Mouse (Mus musculus) adrenal gland (tissue): ENCODE data around the gene Pbx1.

Source experiments
- intact Hi-C: fragments of 180-260 bp; cut with DNase I; formaldehyde crosslinking; loops from one replicate; pipeline ENCODE4 v1.15.1; 2025
- long read RNA-seq, 2 experiments: library from polyadenylated mRNA; unstranded; transcript quantifications; one replicate each; pipeline ENCODE4 v2.0.0; 2020; ENCODE audit warnings: borderline replicate concordance in 1 of 2; ENCODE audit not compliant: insufficient replicate concordance in 1 of 2

Gene Pbx1
- long read RNA-seq, experiment 1, partial matches to known transcripts, result 5 of 44 reads
- long read RNA-seq, experiment 1, other reads (novel, unspliced or antisense), result 39 of 44 reads
- long read RNA-seq, experiment 2, partial matches to known transcripts, result 2 of 50 reads
- long read RNA-seq, experiment 2, other reads (novel, unspliced or antisense), result 48 of 50 reads

GRCm38 (mm10) chr1:168432232-168432280, at the start of gene Pbx1:
Pbx1 (minus strand) TSS chr1:168432270.
- intact Hi-C loops, result loop anchor here (10.0 kb wide), 1 partner anchor 913 kb away; no protein-coding TSS in a partner anchor

- intact Hi-C loops, result no loop called here
These were observed 47.6 kb upstream of the Pbx1 start for GRCm38 (mm10) chr1:168479626-168480025.

GRCm38 (mm10) chr1:168478829-168479228, 46.8 kb upstream of the Pbx1 start:
- intact Hi-C loops, result no loop called here

- intact Hi-C loops, result no loop called here
These were observed 44.8 kb upstream of the Pbx1 start for GRCm38 (mm10) chr1:168476917-168477316.

GRCm38 (mm10) chr1:168476216-168476897, 44.3 kb upstream of the Pbx1 start:
- intact Hi-C loops, result no loop called here

GRCm38 (mm10) chr1:168475579-168476208, 43.6 kb upstream of the Pbx1 start:
- intact Hi-C loops, result no loop called here

GRCm38 (mm10) chr1:168473255-168474069, 41.4 kb upstream of the Pbx1 start:
- intact Hi-C loops, result loop anchor here (5.0 kb wide), 1 partner anchor 36 kb away; no protein-coding TSS in a partner anchor

GRCm38 (mm10) chr1:168472545-168473254, 40.6 kb upstream of the Pbx1 start:
- intact Hi-C loops, result loop anchor here (5.0 kb wide), 1 partner anchor 35 kb away; no protein-coding TSS in a partner anchor

- intact Hi-C loops, result no loop called here
These were observed 27.4 kb upstream of the Pbx1 start for GRCm38 (mm10) chr1:168459426-168459825.

- intact Hi-C loops, result no loop called here
These were observed 25.2 kb upstream of the Pbx1 start for GRCm38 (mm10) chr1:168457191-168457747.

GRCm38 (mm10) chr1:168455178-168455577, 23.1 kb upstream of the Pbx1 start:
- intact Hi-C loops, result no loop called here

- intact Hi-C loops, result loop anchor here (10.0 kb wide), 1 partner anchor 911 kb away; no protein-coding TSS in a partner anchor
These were observed 1.6 kb upstream of the Pbx1 start for GRCm38 (mm10) chr1:168433671-168434070.

GRCm38 (mm10) chr1:168432281-168432725, 233 bp upstream of the Pbx1 start:
- intact Hi-C loops, result loop anchor here (10.0 kb wide), 1 partner anchor 912 kb away; no protein-coding TSS in a partner anchor

- intact Hi-C loops, result loop anchor here (10.0 kb wide), 1 partner anchor 913 kb away; no protein-coding TSS in a partner anchor
These were observed 299 bp downstream of the Pbx1 start for GRCm38 (mm10) chr1:168431711-168432231.

GRCm38 (mm10) chr1:168430868-168431710, 981 bp downstream of the Pbx1 start:
- intact Hi-C loops, result loop anchor here (10.0 kb wide), 1 partner anchor 914 kb away; no protein-coding TSS in a partner anchor

- intact Hi-C loops, result loop anchor here (5.0 to 10.0 kb wide), 3 partner anchors 105 to 915 kb away; no protein-coding TSS in a partner anchor
These were observed 2.0 kb downstream of the Pbx1 start for GRCm38 (mm10) chr1:168429856-168430644.

GRCm38 (mm10) chr1:168429406-168429805, 2.7 kb downstream of the Pbx1 start:
- intact Hi-C loops, result loop anchor here (5.0 to 10.0 kb wide), 2 partner anchors 105 to 733 kb away; no protein-coding TSS in a partner anchor

- intact Hi-C loops, result loop anchor here (5.0 to 10.0 kb wide), 2 partner anchors 103 to 734 kb away; no protein-coding TSS in a partner anchor
These were observed 3.8 kb downstream of the Pbx1 start for GRCm38 (mm10) chr1:168428255-168428654.
